Mouse (Mus musculus) ovary, postnatal 36 days (tissue): Measurements from ENCODE around the gene Gm6993.
A peak's percentile ranks its signal among the peaks of the same experiment; 100 is the strongest.

Experiments used
- DNase-seq: peaks from one replicate; pipeline ENCODE4 v3.0.0; 2022; ENCODE audit warnings: low spot score, mixed read lengths

Gm6993 gene

GRCm38 (mm10) chr12:31240470-31240869 is at the start of gene Gm6993:
TSS of gene Gm6993 (plus strand) at chr12:31240770.
- no peak for DNase-seq

- peak; percentile 49 for DNase-seq
Measured at GRCm38 (mm10) chr12:31191329-31191954, 49.1 kb upstream of the Gm6993 start.

GRCm38 (mm10) chr12:31202509-31202908 is 38.1 kb upstream of the Gm6993 start:
- DNase-seq = no peak

DNA sequence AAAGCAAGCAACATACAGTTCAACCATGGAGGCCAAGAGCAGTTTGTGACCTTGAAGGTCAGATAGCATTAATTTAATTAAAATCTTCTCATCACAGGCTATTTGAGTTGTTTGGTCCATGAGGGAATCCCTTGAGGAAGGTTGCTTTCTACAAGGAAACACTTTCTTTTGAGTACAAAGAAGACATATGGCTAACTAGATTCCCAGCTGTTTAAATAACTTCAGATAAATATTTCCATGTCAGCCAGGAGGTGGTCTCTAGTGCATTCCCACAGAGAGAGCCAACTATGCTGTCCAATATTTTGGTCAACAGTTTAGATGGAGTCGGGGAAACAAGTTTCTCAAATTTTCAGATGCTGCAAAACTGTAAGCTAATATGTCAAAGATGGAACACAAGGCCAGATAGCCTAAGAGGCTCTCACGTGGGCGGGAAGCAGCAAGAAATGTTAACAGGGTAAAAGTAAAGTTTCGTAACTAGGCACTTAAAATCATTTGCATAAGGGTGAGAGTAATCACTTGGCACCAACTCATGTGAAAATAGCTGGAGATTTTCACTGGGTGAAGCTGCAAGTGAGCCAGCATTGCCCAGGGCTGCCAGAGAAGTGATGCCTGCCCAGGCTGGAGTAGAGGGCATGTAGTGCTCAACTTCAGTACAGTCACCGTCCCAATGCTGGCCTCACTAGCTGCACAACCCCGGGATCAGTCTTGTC is 36.7 kb upstream of the Gm6993 start:
- DNase-seq = peak; percentile 21

DNA sequence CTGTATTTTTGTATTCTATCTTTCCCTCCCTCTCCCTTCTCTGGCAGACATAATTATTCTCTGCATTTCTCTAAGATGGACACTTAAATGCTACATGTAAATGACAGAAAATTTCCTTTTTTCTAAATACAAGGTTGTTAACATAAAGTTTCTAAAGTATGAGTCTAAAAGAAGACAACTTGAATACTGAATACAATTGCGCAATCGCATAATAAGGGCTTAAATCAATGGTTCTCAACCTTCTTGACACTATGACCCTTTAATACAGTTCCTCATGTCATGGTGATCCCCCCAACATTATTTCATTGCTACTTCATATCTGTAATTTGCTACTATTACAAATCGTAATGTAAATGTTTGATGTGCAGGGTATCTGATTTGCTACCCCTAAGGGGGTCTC is 35.7 kb upstream of the Gm6993 start:
- DNase-seq = no peak

- DNase-seq = no peak
Measured at GRCm38 (mm10) chr12:31205983-31206633, 34.5 kb upstream of the Gm6993 start.

- no peak for DNase-seq
Measured at GRCm38 (mm10) chr12:31208766-31209165, 31.8 kb upstream of the Gm6993 start.

GRCm38 (mm10) chr12:31209377-31209805 is 31.2 kb upstream of the Gm6993 start:
- DNase-seq = no peak

DNA sequence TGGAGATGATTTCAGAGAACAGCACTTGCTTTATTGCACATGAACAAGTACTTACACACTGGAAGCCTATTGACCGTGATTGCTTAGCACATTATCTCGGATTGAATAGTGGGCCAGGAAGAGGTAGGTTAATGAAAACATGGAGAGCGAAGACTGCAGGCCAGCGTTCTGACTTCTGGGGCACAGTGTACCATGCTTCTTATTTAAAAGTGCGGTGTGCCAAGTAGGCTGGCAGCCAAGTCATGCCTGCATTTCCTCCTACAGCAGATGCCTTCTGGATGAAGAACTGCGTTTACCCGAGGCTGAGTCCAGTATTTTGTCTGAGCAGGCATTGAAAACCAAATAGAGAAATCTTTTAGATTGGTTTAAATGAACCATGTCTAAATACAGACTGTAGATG is 27.0 kb upstream of the Gm6993 start:
- peak; percentile 66 for DNase-seq

- no peak for DNase-seq
Measured at GRCm38 (mm10) chr12:31215003-31215402, 25.6 kb upstream of the Gm6993 start.

DNA sequence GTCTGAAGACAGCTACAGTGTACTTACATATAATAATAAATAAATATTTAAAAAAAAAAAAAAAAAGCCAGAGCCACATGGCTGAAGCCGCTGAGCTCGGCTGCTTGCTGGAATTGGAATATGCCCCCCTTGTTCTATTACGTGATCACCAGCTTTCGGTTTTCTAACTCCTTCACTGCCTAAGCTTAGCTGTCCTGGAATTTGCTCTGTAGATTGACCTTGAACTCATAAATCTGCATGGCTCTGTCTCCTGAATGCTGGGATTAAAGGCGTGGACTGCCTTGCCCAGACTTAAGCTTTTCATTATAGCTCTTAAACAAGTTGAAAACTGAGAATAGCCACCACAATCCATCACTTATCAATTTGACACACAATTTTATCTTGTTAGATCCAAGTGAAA is 23.3 kb upstream of the Gm6993 start:
- no peak for DNase-seq

DNA sequence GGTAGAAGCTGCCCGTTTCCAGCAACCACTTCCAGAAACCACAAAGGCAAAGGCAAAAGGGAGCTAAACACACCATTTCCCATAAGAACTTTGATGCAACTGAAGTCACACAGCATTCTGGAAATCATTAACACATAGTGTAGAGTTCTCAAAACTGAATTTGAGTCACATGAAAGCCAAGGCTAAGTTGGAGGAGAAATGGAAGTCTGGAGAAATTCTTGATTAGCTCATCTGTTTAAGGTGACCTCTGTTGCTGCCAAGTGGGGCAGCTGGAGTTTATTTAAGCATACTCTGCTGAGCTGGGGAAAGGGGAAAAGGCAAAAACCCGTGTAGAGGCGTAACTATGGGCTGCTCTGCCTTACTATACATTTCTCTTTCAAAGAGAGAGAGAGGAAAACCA is 21.8 kb upstream of the Gm6993 start:
- no peak for DNase-seq

DNA sequence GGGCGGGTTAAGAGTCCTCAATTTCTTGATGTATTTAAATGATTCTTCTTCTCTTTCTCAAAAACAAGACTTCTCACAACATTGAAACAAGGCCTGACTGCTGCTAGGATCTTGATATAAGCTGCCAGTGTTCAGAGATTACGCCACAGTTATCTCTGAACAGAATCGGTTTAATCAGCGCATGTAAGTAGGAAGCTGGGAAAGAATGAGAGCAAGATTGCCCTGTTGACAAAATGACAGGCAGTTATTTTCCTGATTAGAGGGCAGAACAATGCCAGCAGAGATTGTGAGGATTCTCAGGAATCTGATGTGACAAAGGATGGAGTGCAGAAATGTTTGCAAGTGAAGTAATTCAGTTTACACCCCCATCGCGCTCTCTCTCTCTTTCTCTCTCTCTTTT is 19.0 kb upstream of the Gm6993 start:
- DNase-seq = no peak

DNA sequence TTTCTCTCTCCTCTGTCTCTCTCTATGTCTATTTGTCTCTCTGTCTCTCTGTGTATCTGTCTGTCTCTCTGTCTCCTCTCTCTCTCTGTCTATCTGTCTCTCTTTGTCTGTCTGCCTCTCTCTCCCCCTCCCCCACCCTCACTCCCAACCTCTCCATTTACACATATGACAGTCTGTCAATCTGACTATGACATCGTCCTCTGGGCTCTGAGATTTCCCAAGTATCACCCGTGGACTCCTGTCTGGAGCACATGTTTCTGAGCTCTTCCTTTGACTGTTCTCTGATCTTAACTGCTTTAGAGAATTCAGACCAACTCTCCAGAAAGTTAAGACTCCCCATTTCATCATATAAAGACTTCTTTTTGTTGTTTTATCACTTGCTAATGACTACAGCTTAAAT is 18.3 kb upstream of the Gm6993 start:
- DNase-seq = no peak

- DNase-seq = no peak
Measured at GRCm38 (mm10) chr12:31222741-31223140, 17.8 kb upstream of the Gm6993 start.

DNA sequence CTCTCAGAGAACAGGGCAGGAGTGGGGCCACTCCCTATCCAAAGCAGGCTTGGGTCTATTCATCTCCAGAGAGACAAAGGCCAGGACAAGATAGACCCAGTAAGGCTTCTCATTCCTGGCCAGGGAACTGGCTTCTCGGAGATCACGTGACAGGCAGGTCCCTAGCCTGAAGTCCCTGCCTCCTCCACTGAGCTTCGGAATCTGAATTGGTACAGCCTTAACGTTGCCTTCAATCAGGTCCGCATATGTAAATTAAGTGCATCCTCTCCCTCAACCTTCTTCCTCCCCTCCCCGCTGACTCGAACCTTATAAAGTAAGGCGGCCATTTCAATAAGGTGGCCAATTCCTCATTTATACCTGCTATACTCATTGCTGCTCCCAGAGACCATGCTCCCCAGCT is 15.1 kb upstream of the Gm6993 start:
- DNase-seq = no peak

- no peak for DNase-seq
Measured at GRCm38 (mm10) chr12:31227167-31227566, 13.4 kb upstream of the Gm6993 start.

DNA sequence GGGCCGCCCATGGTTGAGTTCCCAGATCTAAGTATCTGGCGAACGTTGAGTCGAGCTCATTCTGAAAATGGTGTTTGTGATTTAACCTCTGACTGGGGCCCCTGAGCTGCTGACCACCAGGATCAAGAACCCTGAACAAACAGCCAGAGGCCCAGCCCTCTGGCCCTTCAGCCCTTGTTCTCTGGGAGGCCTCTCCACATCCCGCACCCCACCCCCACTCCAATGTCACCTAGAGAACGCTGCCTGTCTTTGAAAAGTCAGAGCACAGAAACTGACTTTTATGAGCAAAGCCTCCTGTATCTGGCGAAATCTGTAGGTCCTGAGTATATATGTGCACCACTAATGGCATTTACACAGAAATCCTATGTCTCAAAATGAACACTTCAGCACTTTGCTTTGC is 11.7 kb upstream of the Gm6993 start:
- no peak for DNase-seq

DNA sequence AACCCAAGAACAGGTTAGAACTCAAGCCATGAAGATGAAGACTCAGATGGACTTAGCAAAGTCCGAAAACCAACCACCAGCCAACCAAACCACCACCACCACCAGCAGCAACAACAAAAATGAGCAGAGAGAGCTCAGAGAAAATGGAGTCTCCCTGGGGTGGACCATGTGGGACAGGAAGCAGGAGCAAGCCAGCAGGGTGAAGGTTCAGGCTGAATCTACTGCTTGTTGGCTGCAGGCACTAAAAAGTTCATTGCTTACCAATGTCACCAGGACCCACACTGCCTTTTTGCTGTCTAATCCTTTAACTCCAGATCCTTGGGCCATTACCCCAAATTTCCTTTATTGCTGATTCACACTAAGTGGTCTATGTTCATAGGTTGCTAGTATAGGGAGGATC is 7.9 kb upstream of the Gm6993 start:
- DNase-seq = no peak

GRCm38 (mm10) chr12:31235018-31235417 is 5.6 kb upstream of the Gm6993 start:
- no peak for DNase-seq

DNA sequence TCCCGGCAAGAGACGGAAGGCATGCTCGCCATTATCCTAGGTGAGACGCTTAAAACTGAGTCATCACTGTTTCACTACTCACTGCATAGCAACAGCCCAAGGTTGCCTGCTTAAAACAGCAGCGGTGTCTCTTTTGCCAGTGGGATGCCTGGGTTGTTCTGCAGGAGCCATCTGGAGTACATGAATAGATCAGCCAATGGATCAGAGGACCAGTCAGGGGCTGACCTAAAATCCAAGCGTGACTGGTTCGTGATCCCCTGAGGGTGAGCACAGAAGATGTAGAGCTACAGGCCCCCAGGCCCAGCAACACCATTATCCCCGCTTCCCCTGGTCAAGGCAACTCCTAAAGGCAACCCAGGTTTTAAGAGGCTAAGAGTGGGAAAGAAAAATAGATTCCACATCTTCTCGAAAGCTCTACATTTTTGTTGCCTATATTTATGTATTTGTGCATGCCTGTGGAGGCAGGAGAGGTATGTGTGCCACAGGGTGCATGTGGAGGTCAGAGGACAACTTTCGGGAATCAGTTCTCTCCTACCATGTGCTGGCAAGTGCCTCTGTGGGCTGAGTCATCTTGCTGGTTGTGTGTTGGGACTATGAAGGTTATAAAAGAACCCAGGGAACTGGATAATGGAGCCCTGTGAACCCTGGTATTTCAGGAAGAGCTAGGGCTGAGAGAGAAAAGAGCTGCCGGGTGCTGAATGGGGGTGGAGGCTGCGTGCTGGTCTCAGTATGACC is 3.5 kb upstream of the Gm6993 start:
- DNase-seq = no peak

DNA sequence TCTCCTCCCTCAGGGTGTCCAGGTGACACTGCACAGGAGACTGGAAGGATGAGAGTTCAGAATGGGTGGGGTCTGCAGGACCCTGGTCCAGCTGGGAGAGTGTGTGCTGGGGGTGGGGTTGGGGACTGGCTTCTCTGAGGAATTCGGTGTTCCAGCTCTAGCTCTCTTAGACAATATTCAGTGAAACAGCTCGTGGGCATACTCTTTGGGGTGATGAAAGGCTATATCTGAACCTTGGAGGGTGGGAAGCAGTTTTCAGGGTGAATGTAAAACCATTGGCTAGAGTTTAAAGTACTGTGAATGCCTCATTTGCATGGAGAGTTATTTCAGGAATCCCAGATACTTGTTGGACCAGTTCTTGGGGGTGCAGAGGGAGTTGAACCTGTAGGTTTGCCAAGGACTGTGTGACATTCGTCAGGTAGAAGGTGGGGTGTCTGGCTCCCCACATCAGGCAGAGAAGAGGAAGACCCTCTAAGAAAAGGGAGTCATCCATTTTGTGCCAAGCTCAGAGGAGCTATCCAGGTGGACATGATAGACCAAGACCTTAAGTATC is 1.5 kb upstream of the Gm6993 start:
- no peak for DNase-seq
